Mouse (Mus musculus) gastrocnemius, adult 8-10 months (tissue): ENCODE measurements around the gene Slc26a8. TPM values are rescaled to one million over a fixed set of nuclear protein-coding genes. Genes with fewer than 3 reads are reported as not detected.
"Not testable (repeated sequence)": the region's sequence is repeated elsewhere in the genome, so short reads cannot be mapped to it uniquely, and the experiment has no call there.

ENCODE experiments used
- DNase-seq, 2 experiments: peaks; one replicate each; pipeline ENCODE4 v3.0.0; 2022; ENCODE audit warnings: low spot score in 2 of 2
- total RNA-seq, 4 experiments: library from RNA; stranded (reverse); gene quantifications; 2 replicates each; pipeline ENCODE4 v1.2.4; 2022

Slc26a8 gene
- total RNA-seq, result under 1 TPM in 3 of 4 experiments, not detected in 1; 0.10 to 0.63 (median 0.46) TPM

DNA sequence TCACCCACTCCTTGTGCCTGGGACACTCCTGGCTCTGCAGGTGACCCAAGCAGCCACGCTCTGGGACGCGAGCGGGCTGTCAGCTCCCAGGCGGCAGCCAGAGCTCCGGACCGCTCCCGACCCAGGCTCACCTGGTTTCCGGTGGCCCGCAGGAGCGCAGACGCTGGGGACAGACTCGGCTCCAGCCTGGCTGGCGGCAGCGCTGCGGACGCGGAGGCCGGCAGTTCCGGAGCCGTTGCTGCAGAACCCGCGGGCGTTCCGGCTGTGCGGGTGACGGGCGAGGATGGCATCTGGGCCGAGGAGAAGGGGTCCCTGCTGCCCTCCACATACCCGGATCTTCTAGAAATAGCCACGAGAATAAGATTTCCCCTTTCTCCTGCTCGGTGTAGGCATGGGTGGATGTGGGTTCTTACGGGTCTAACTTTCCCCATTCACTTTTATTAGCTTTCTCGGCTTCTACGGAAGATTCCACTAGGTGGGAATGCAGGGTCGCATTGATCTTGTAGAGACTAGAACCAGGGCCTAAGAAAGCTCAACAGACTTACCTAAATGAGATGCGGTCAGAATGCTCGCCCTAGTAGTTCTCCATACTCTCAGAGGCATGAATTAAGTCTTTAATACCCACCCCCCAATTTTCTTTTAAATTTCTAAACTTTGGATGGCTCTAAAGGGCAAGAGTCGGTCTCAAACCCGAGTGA lies at the start of gene Slc26a8:
Slc26a8 (minus strand) TSS at position 648 of the 698 bp plus-strand sequence.
- no peak for DNase-seq

DNA sequence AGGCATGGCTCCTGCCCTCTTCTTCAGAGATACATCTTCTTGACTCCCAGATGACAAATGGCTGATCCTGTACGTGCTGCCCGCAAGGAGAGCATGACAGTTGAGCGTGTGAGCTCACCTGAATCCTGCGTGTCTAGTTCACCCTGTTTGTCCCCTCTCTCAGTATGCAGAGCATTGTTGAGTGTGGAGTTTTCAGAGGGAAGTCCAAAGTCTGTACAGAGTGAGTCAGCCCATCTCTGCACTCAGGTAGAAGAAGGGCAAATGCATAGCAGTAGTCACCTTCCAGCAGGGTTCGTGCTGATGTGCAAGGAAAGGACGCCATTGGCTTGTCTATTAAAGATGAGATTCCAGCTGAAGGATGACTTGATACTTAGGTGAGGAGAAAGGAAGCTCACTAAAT lies 49.2 kb upstream of the Slc26a8 start:
- DNase-seq, result no peak

GRCm38 (mm10) chr17:28737973-28738372 lies 47.9 kb upstream of the Slc26a8 start:
- DNase-seq, result no peak

DNA sequence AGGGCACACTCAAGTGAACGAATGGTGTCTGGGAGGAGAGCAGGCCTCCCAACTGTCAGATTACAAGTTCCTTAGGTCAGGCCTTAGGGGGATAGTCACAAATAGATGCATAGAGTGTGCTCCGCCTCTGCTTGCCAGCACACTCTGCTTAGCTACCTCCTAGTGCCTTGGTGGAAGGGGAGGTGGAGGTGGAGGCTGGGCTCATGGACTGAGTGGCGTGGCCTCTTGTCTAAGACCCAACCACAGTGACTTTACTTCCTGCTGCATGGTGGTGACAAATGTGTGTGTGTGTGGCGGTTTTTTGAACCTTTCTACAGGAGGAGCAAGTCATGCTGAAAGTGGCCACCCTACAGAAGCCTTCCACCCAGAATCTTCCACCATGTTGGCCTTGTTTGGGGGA lies 46.5 kb upstream of the Slc26a8 start:
- DNase-seq, result no peak

DNA sequence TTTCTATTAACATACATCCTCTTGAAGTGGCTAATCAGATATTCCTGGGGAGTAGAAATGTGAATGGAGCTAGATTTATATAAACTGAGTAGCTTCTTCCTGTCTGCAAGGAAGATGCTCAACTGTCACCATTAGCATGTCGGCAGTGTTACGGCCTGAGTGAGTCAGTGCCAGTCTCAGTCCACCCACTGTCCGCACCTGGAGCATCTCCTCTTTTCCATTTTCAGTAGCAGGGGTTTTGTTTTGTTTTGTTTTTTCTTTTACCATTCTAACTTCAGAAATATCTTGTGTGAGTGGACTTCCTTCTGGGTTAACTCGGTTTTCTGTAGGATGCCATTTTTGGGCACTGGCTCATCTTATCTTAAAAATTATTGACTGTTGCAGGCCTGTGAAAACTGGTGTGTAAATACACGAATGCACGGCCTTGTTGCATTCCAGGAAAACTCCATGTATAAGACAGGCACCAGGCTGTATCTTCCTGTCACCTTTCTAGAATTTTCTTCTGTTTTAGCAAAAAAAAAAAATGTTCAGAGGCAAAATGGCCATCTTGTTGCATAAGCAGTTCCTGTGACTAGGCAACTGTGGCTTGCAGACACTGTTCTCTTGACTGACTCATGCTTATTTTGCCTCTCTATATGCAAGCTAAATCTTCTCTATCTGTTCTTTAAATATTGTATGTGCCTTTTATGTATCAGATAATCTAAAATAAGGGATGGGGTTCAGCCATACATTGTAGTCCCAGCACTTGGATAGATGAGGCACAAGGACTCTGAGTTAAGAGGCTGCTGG lies 45.5 kb upstream of the Slc26a8 start:
- no peak for DNase-seq

GRCm38 (mm10) chr17:28727511-28727910 lies 37.5 kb upstream of the Slc26a8 start:
- DNase-seq, result not testable (repeated sequence)

DNA sequence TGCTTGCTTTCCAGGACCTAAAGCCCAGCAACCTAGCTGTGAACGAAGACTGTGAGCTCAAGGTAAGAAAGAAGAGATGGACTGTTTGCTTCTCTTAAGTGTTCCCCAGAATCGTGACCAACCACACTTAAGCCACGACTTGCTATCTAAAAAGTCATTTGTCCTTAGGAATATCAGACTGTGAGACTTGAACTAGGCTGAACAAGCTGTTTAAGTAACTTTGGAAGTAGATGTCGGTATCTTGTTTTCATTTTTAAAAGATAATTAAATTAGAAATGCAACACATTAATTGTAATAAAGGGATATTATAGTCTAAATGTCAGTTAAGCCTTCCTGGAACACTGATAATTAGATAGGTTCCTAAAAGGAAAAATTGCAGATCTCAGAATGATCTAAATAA lies 35.8 kb upstream of the Slc26a8 start, which contains the start of gene AC170998.1:
AC170998.1 (plus strand) TSS at position 301 of the 400 bp plus-strand sequence.
- no peak for DNase-seq

DNA sequence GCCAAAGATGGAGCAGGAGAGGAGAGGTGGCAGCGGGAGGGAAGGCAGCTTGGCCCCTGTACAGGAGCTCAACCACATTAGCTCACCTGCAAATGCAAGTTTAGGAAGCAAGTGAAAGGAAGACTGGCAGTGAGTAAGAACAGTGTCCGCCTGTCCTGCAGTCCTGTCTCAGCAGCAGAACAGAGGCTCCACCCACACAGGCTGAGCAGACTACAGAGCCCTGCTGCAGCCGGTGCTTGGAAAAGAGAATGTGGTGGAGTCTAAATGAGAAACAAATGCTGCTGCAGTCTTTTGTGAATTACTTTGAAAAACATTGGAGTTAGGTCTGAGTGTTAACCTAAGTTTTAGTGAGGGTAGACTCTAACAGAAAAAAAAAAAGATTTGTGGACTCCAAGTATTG lies 27.5 kb upstream of the Slc26a8 start:
- no peak for DNase-seq

DNA sequence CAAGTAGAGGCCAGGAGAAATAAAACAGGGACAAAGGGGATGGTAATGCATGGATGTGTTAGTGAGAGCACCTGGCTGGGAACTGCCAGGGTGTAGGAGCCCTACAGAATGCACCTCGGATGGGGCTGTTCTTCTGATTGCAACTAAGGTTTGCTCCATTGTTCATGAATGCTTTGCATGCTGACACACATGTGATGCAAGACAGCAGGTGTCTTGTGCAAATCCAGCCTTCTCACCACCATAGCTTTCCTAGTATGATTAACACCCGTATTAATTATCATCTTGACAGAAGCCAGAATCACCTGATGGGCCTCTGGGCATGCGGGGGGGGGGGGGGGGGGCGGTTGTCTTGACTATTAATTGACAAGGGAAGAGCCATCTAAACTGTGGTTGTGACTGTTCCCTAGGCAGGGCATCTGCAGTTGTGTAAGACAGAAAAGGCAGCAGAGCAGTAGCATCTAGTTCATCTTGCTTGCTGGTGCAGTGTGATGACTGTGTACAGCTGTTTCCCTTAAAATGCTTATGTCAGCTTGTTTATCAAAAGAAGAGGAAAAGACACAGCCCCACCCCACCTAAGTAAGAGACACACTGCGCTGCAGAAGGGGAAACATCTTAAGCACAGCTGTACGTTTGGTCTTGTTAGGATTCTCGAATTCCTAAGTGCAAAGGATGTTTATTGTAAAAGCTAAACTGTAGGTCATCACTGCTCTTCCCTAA lies 26.0 kb upstream of the Slc26a8 start:
- DNase-seq, result no peak

- no peak for DNase-seq
These were observed 24.0 kb upstream of the Slc26a8 start for GRCm38 (mm10) chr17:28714006-28714405.

DNA sequence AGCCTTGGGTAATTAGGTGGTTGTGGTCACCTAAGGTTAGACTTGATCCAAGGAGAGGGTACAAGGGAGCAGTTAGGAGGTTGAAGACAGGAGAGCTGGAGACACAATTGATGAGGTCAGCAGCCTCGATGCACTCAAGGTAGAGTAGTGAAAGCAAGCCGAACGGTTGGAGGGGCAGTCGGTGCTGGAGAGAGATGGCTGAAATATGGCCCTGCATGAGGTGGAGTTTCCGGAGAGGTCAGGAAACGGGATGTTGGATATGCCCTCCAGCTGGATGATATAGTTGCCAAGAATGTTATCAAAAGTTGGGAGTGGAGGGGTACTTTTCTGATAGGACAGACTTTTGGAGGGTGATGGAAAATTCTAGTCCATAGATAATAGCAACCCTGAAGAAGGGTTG lies 22.3 kb upstream of the Slc26a8 start:
- no peak for DNase-seq

- DNase-seq, result no peak
These were observed 21.2 kb upstream of the Slc26a8 start for GRCm38 (mm10) chr17:28711237-28711636.

- no peak for DNase-seq
These were observed 20.3 kb upstream of the Slc26a8 start for GRCm38 (mm10) chr17:28710291-28710688.

- no peak for DNase-seq
These were observed 19.7 kb upstream of the Slc26a8 start for GRCm38 (mm10) chr17:28709552-28710290.

DNA sequence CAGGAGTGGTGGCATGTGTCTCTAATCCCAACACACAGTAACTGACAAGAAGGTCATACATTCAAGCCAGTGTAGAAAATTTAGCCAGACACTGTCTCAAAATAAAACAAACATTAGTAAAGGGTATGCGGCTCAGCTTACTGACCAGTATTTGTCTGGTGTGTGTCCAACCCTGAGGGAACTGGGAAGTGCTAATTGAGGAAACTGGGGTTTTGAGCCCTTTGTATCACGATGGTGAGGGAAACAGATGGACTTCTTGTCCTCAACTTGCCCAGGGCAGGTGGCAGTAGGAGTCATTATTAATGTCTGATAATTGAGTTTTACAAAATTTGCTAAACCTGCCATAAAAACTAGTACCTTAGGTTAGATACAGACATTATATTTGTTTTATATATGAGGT lies 19.0 kb upstream of the Slc26a8 start:
- DNase-seq, result no peak

GRCm38 (mm10) chr17:28707816-28708215 lies 17.8 kb upstream of the Slc26a8 start:
- no peak for DNase-seq

- no peak for DNase-seq
These were observed 17.1 kb upstream of the Slc26a8 start for GRCm38 (mm10) chr17:28707136-28707627.

- no peak for DNase-seq
These were observed 16.7 kb upstream of the Slc26a8 start for GRCm38 (mm10) chr17:28706697-28707096.

DNA sequence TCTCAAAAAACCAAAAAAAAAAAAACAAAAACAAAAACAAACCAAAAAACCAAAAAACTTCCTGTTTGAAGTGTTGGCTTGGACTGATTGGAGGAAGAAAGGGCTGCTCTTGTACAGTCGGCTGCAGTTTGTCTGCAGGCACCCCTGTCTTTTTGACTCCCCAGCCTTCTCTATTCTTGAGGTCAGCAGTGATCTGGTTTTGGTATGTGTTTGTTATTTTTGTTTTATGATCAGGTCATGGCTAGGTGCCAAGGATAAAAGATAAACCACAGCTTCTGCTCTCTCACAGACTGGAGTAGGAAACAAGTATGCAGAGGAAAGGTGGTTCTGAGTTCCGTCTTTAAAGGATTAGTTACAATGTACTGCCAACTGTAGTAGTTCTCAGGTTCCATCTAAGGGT lies 12.6 kb upstream of the Slc26a8 start:
- DNase-seq, result no peak

- no peak for DNase-seq
These were observed 11.7 kb upstream of the Slc26a8 start for GRCm38 (mm10) chr17:28701737-28702136.

- DNase-seq, result no peak
These were observed 11.1 kb upstream of the Slc26a8 start for GRCm38 (mm10) chr17:28701171-28701570.
